Mouse (Mus musculus) monocyte, adult 5-6 weeks (primary cell): Measurements from ENCODE around the gene Adtrp. TPM values are rescaled to one million over a fixed set of nuclear protein-coding genes. Genes with fewer than 3 reads are reported as not detected.
A peak's percentile ranks its signal among the peaks of the same experiment; 100 is the strongest.

Experiments
- ATAC-seq: fragments of 153-309, 156-312 bp; replicated peaks from 2 replicates; pipeline ENCODE4 v1.8.0; 2017; ENCODE audit warnings: mild to moderate bottlenecking; ENCODE audit not compliant: low TSS enrichment, insufficient number of reproducible peaks, severe bottlenecking, poor library complexity, low FRiP score
- total RNA-seq: library from RNA; stranded (forward); fragments of 200-1000, 200-491, 200-594 nt; gene quantifications from 3 replicates; pipeline ENCODE4 v1.2.3, GENCODE M21; 2017

The Adtrp gene
- total RNA-seq, 1 experiment from 2014 or later: 7.5 TPM

DNA sequence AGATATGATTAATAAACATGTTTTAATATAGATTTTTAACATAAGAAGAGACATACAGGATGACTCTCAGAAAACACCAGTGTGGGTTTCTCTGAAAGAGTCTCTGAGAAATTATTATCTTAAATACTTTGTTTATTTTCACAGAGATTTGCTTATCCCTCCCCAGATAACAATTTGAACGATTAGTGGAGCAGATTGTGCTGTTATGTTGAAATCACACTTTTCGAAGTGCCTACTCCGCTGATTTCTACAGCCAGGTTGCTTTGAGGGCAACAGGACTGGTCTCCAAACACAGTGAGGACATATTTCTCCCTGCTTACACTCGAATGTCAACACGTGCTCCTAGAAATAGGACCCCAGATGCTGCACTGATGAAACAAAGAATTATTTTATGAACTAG is 2.5 kb downstream of the Adtrp start:
- ATAC-seq: no peak

DNA sequence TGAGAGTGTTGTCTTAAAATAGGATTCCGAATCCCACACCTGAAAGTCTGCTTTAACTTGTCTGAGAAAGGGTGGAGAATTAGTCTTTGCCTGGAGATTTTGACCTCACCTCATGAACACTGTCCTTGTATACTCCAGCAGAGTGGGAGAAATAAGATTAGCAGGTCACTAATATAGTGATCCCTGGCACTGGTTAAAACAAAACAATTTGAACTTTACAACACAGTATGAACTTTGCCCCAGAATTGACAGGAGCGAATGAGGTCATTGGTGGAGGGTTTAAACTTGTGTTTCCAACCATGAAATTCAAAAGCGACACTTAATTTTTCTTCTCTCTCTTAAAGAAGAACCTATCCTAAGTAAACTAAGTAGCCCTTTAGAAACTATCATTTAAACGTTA is 3.4 kb downstream of the Adtrp start:
- no peak for ATAC-seq

DNA sequence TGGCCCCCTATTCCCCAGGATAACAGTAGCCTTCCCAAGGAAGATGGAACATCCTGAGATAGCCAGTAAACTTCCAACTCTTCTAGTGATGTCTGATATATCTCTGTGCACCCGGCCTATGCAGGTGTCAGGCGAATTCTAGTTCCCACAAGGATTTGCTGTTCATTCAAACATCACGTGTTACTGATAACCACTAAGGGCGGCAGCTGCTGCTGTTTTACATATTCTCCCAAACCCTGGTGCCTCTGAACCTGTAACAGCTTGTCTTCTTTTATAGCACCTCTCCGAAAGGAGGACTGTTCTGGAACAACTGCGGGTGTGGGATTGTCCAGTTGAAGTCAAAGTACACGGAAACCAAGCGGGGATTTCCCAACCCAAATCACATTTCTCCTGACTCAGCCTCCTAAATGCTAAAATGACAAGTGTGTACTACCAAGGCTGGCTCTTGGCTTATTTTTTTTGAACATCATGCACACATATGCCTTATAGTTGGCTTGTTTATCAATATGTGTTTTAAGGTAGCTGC is 13.8 kb downstream of the Adtrp start:
- ATAC-seq: no peak

DNA sequence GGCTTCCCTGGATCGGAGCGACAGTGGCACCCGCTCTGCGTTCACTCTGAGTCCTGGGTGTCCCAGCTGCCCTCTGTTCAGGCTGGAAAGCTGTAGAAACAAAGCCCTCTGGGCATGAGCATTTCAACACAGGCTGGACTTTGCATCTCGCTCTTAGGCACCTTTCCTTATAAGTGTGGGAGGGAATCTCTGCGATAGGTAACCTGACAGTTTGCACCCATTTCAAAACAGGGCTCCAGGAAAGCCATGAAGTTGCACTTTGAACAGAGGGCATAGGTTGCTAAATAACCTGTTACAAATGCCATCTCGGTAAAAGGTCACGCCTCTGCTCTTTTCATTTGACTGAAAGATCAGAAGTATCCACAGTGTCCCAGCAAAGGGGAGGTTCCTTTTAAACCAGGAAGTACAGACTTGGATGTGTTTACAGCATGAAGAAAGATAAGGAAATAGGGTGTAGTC is 19.2 kb downstream of the Adtrp start:
- ATAC-seq: peak; percentile 57

DNA sequence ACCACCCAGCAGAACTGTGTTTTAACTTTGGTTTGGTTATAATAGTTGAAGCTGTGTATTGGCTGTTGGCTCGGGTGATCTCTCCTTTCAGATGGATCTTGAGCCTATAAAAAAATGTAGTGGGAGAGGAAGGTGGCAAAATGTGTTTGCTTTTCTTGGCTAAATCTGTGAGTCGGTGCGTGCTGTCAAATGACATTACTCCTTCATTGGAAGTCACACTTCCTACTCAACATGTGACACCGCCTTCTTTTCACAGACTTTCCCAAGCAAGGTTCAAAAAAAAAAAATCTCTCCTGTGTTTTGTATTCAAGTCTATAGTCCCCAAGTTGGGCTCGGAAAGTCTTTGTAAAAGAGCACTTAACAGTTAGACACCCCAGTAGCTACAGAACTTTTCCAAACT is 19.9 kb downstream of the Adtrp start:
- ATAC-seq: no peak

DNA sequence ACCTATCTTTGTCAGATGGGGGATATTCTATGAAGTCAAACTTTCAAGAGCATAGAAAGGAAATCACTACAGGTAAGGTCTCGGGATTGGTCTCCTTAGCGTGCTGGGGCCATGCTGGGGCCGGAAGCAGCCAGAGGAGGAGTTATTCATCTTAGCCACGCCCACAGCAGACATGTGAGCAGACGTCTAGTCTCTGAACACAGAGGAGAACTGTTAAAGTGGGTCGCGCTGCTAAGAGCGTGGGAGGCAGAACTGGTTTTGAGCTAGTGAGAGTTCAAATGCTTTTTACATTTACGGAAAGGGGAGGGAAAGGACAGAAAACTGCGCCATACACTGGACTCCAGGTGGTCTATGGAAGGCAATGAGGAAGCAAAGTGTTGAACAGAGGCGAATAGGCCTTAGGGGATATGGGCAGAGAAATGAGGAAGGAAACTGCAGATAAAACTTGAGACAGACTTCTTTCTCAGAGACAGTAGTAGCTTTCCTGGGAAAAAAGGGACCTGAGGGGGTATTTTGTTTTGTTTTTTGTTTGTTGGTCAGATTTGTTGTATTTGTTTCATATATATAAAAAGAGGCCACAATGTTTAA is 22.0 kb downstream of the Adtrp start:
- no peak for ATAC-seq

DNA sequence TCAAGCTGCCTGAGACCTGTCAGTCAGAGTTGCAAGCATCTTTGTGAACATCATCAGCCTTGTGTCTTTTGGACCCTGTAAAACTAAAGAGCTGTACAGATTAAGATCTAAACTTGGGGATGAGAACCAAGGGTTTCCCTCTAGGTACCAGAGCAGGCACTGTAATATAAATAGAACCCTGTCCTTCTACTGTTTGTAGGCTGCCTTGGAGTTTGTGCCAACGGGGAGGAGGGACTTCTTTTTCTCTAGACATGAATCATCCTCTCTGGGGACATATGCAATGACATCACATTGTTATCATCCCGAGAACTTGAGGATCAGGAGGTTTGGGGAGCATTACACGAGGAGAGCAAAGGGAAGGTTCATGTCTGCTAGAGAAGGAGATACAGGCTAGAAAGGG is 24.4 kb downstream of the Adtrp start:
- no peak for ATAC-seq

DNA sequence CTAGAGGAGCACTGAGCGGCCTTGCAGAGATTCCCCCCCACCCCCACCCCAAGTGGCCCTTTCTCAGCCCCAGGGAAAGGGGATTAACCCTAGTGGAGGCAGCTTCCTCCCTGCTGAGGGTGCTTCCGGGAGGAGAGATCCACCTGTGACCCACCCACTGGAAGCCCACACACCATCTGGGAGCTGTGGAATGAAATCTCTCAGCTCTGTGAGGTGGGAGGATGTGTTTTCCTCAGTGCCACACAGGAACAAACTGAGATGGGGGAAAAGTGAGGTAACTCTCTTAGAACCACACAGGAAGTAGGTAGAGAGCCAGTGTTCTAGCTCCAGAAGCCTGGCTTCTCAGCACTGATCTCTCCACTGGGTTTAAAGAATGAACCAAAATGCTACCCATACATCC is 24.9 kb downstream of the Adtrp start:
- no peak for ATAC-seq

DNA sequence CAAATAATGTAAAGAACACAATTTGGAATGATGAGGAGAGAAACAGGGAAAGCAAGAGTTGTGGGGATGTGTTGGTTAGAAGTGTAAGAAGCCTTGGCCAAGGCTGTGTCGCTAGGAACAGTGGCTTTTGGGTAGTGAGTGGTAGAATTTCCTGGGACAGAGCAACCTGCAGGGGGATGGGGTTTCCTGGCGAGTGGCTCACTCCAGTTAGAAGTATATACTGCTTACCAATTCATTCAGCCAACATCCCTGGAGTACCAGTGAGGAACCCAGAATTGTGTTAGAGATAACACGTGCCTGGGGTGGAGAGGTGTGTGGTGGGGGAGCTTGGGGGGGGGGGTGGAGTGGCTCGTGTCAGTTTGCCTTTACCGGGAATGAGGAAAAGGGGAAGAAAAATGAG is 25.4 kb downstream of the Adtrp start:
- ATAC-seq: no peak

DNA sequence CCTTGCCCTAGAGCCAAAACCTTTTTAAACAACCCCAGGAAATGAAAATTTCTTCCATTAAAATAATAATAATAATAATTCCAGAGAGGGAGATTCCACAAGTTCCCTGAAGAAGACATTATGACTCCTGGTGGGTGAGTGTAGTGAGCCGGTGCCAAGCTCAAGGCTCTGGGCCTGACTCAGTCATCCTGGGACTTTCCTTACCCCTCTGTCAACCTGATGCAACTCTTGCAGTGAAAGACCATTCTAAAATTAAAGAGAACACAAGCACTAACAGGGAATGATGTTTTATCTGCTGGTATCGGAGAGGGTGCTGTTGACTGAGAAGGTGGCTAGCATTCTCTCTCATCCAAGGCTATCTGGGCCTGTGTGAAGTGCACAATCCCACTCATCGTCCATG is 26.5 kb downstream of the Adtrp start:
- ATAC-seq: no peak

DNA sequence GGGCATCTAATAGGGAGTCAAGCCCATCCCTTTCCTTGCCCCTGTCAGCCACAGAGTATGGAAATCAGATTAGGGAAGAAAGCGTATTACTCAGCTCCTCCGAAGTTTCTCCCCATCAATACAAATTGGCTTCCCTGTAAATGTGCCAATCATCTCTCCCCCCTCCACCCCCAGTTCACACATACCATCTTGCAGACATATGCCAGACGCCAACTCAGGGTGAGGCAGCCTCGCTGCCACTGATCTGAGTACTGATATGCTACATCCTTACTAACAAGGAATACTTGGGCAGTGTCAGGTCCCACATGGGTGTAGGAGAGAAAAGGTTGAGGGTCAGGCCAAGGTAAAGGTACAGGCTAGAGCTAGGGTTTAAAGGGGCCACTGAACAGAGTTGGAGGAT is 27.6 kb downstream of the Adtrp start:
- ATAC-seq: no peak; the same call in 1 of the 2 replicates

DNA sequence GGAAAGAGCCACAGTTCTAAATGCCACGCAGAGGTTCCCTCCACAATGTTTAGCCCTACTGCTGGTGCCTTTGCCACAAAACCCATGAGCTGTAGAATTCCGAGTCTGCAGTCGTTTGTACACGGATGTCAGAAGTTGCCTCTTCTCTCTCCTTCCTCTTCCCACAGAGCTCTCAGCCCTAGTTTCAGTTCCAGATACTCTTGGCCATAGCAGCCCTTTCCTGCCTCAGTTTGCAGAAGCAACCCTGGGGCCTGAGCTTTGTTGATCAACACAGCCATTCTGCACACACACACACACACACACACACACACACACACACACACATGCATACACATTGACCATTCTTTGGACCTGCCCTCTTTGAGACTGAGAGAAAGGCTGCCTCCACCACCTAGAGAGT is 28.0 kb downstream of the Adtrp start:
- ATAC-seq: peak; percentile 93

DNA sequence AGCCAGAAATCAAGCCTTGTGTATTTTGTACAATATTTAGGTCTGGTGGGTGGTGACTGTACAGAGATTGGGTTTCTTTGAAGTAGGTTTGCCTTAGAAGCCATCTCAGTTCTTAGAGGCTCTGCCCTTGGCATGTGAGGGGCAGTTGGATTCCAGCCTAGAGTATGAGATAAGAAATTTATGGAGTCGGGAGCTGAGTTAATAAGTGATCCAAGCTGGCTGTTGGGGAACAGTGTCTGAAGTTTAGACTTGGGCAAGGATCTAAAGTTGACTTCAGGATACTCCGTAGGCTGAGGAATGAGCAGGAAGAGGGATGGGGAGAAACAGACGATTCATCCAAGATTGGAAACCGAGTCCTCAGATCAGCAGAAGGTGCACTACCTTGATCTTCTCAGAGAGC is 29.9 kb downstream of the Adtrp start:
- no peak for ATAC-seq

DNA sequence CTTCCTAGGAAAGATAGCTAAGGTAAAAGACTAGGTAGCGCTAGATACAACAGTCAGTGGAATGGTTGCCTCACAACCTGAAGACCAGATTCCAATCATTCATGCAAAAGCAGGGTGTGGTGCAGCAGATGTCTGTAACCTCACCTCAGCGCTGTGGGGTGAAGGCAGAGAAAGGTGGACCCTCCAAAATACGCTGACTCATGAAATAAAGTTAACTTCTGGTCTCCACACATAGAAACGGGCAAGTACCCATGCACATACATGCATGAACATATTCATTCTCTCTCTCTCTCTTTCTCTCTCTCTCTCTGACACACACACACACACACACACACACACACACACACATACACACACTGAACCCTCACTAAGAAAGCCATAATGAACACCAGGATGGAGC is 30.8 kb downstream of the Adtrp start:
- ATAC-seq: no peak

DNA sequence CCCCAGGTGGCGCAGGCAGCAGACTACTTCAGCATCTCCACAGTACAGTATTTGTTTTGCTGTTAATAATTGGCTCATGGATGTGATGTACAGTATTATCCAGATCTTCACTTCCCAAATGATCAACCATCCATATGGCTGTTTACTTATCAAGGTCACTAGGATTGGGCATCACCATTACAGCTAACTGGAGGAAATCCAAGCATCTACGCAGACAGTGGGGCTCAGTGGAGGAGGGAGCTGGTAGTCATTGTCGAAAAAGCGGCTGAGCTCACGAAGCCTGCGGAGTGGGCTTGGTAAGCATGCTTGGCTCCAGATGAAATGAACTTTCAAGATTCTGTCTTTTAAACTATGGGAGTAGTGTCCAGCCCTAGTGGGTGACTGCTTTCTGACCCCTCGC is 36.7 kb downstream of the Adtrp start:
- no peak for ATAC-seq

DNA sequence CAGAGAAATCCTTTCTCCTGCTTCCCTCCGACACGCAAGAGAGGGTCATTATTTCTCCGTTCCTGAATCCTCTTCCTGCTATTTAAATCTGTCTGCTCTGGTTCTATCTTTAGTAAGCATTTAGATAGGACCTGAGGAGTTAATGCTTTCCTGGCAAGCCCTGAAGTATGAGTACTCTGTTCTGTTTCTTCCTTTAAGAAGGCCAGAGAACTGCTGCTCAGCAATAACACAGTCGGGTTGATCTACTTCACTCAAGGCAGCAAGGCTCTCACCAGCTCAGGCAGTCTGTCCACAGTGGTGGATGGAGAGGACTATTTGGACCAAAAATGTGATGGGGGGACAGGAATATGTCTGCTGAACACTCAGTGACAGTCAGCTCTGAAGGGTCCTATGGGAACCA is 39.7 kb downstream of the Adtrp start:
- no peak for ATAC-seq

DNA sequence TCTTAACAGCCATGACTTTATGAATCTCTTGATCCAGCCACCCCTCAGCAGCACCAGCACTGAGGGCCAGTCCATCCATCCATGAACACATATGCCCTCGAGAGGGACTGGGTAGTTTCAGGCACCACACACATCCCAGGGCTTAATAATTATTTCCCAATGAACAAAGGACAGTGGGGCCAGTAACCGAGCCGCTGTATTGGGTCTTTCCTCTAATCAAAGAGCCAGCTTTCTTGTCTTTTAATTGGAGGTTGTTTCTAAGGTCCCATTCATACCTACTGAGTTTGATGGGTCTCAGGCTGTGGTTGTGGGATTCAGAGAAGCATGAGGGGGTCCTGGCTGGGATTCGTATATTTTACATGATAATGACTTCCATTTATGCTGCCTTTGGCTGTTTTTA is 40.2 kb downstream of the Adtrp start:
- no peak for ATAC-seq

DNA sequence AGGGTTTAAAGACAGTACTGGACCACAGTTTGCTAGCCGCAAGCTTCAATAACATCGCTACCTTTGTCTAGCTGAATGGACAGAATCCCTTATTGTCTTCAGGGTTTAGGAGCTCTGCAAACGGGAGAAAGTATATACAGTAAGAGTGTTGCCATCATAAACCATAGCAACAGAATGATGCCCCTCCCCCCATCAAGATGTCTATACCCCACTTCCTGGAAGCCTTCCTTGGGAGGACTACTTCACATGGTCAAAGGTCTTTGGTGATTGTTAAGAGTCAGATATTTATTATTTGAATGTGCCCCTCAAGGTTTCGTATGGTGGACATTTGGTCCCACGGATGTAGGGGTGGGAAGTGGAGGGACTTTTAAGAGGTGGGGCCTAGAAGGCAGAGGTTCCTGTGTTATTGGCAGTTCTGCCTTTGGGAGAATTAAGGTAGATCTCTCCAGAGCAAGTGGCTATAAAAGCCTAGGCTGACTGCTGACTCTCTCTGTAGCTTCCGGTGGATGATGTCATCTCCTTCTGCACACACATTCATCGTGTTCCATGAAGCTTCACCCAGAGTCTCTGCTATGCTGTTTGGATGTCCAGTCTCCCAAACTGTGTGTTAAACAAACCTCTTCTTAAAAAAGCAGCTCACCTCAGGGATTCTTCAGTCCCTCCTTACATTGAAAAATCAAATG is 42.2 kb downstream of the Adtrp start:
- no peak for ATAC-seq

DNA sequence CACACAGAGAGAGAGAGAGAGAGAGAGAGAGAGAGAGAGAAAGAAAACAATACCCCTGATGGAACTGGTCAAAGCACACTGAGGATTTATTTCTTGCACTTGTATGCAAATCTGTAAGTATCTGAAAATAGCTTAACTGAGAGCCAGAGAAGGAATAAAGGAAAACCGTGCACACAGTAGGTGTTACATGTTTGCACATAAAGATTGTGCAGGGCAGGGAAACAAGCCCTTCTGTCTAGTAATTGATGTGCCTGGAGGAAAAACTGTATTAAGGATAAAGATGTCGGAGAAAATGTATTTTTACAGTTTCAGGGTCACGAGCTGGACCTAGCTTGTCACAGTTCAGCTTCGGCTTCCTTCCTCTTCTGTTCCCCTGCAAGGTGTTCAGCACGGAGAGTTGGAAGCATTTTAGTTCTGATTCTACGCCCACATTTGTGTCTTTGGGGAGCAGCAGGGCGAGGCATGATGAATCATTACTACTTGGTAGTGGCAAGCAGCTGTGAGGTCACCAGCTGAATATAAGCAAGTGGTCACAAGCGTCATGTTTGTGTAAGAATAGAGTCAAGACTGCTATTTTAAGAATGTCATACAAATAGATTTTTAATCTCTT is 43.7 kb downstream of the Adtrp start:
- peak; percentile 50; the same call in 1 of the 2 replicates for ATAC-seq

DNA sequence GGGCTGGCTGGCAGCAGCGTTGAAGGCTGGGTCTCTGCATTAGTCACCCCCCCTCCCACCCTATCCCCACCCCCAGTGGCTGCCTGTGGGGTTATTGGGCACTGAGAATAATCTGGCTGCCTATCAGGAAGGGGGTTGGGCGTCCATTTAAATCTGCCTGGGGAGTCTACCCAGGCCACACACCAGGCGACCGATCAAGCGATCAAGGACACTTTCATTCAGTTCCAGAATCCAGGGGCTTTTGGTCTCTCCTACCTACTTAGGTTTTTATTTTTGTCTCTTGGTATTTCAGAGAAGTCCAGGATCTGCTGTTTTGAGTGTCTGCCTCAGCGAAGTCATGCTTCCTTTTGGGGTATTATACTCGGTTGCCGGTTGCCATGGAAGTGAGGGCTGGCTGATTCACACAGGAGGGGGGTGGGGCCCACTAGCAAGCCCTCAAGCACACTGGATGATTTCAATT is 46.3 kb downstream of the Adtrp start:
- ATAC-seq: no peak
